Mouse (Mus musculus): ENCODE measurements around the gene Wdr66.

- no peak; the same call in 1 of the 2 replicates for TF ChIP-seq UBTF (IDR thresholded peaks at IDR 0.05; ENCODE audit: low read depth, low read length)
- no peak for TF ChIP-seq ETS1 (conservative IDR thresholded peaks at IDR 0.05; ENCODE audit: low read depth, low read length)
- no peak for TF ChIP-seq ZNF384 (IDR thresholded peaks at IDR 0.05; ENCODE audit: low read depth, low read length)
Measured at GRCm38 (mm10) chr5:123227762-123228523, 24.0 kb upstream of the Wdr66 start.

Data from CH12.LX (cell line).